Mouse (Mus musculus) bone marrow, adult 2 months (tissue): Measurements from ENCODE around the gene Txk.

Experiments
- CTCF ChIP-seq: fragments of 200-500 bp; IDR thresholded peaks from 2 replicates; pipeline ENCODE4 v1.5.1; 2011; ENCODE audit warnings: low read length, control low read depth; ENCODE audit not compliant: control insufficient read depth, insufficient read depth
- POLR2A ChIP-seq: fragments of 200-500 bp; IDR thresholded peaks from 2 replicates; pipeline ENCODE4 v1.6.1; 2011; ENCODE audit warnings: low read depth, mild to moderate bottlenecking, control low read depth, low read length, borderline replicate concordance; ENCODE audit not compliant: control insufficient read depth

- TF ChIP-seq CTCF (peak; percentile 19; the same call in 1 of the 2 replicates), POLR2A (no peak)
Measured at GRCm38 (mm10) chr5:72710572-72711278, 41.9 kb downstream of the Txk start.
